Mouse (Mus musculus): ENCODE data around the gene Prr19.
"Not testable (repeated sequence)": the region's sequence is repeated elsewhere in the genome, so short reads cannot be mapped to it uniquely, and the experiment has no call there.

Gene Prr19

DNA sequence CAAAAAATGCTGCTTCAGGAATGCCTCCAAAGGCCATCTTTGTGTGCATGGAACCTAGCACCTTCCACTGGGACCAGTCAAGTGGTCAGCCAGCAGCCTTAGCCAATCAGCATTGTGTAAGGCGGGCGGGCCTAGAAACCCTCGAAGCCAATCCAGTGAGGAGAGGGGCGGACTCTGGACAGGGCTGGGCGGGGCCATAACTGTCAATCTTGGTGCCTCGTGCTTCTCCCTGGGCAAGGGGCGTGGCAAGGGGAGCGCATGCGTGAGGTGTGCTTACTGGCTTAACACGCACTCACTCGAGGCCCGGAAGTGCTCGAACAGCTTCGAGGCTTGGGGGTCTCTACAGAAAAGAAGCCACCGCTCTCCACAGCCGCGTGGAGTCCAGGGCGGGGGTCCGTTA lies at the start of gene Prr19:
Prr19 (plus strand) TSS at position 349 of the 400 bp plus-strand sequence.
- DNase-seq (ENCODE audit: low read depth, low spot score) = no peak

DNA sequence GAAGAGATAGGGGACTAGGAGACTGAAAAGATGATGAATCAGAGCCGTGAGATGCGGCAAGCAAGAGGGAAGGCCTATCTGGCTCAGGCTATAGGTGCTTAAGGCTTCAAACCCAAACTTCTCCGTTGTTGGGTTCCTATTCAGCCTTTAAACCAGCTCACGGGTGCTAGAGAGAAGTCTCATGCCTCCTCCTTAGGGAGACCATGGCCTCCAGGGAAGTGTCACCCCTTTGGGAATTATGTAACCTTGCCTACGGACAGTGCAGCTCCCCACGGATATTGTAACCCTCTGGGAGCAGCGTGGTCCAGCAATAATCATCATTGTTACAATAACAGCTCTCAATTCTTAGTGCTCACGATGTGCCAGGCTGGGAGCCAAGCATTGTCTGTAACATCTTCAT lies 49.4 kb upstream of the Prr19 start:
- DNase-seq (ENCODE audit: low read depth, low spot score) = no peak

DNA sequence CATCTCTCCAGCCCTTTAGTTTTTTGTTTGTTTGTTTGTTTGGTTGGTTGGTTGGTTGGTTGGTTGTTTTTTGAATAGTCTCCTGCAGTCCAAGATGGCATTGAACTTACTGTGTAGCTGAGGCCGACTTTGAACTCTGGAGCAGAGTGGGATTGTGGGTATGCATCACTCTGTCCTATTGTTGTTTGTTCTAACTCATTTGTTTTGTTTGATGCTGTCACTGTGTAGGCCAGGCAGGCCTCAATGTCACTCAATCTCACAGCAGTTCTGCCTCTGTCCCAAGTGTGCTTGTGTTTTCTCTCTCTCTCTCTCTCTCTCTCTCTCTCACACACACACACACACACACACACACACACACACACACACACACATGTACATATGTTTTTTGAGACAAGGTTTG lies 39.3 kb upstream of the Prr19 start:
- no peak for DNase-seq (ENCODE audit: low read depth, low spot score)

DNA sequence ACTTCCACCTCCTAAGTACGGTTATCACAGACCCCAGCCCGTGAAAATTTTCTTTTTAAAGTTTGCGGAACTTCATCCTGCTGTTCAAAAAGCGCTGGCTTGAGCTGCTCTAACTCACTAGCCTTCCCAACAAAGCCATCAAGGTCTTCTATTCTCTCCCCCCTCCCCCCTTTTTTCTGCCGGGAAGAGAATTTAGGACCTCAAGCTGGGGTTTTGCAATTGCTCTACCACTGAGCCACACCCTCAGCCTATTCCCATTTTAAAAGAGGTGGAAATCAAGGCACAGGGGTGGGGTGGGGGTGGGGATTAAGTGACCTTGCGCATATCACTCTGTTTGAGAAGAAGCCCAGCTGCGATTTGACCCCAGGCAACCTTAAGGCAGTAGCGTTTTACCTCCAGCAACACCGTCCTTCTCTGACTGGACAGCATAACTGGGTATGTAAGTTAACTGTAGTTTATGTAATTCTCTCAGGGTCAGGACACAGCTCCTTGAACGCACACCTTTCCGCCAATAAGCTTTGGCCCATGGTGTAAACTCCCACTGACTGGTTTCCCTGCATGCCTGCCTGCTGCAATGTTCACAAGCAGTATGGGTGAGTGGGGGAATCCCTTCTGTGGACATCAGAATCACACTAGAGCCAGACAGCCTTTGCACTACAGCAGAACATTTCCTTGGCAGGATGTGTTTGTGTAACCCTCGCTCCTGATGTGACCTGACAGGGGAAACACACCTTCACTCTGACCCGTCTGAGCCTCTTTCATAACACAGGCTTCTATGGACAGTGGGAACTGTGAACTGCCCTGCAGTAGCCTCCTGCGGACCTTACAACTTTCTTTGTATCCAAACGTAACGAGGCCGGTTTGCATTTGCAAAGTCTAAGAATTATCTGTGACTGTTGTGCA lies 37.0 kb upstream of the Prr19 start:
- DNase-seq (ENCODE audit: low read depth, low spot score) = no peak

DNA sequence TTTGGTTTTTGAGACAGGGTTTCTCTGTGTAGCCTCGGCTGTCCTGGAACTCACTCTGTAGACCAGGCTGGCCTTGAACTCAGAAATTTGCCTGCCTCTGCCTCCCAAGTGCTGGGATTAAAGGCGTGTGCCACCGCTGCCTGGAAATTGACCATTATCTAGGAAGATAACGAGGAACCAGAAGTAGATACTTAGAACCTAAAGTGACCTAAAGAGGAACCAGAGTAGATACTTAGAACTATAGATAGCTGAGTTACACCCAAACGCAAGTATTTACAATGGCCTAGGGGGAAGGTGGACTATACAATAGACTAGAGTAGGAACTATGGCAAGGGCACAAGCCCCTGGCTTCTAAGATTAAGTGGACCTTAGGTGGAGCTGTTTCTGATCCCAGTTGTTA lies 35.5 kb upstream of the Prr19 start:
- DNase-seq (ENCODE audit: low read depth, low spot score) = not testable (repeated sequence)

DNA sequence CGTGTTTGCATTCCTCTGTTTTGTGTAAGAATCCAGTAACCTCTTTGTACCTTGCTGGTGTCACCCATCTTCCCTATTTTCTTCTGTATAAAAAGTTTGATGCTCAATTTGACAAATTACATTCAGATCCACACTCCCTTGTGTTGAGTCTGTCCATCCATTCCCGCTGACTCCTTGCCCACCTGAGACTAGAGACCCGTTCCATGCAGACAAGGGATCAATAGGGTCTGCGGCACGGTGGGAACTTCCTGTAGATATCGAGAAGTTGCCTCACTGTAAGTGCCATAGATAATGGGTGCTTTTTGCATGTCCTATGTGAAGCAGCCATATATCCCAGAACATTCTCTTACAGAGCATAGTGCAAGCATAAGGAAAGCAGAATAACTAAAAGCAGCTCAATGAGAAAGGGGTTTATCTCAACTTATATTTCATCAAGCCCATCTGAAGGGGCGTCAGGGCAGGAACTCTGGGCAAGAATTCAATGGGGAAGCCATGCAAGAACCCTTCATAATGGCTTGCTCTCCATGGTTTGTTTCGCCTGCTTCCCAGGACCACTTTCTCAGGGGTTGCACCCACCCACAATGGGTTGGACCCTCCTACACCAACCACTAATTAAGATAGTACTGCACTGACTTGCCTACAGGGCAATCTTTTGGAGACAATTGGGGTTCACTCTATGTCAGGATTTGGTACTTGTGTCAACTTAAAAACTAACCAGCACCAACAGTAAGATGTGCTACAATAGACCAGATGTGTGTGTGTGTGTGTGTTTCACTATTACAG lies 34.8 kb upstream of the Prr19 start:
- no peak for DNase-seq (ENCODE audit: low read depth, low spot score)

DNA sequence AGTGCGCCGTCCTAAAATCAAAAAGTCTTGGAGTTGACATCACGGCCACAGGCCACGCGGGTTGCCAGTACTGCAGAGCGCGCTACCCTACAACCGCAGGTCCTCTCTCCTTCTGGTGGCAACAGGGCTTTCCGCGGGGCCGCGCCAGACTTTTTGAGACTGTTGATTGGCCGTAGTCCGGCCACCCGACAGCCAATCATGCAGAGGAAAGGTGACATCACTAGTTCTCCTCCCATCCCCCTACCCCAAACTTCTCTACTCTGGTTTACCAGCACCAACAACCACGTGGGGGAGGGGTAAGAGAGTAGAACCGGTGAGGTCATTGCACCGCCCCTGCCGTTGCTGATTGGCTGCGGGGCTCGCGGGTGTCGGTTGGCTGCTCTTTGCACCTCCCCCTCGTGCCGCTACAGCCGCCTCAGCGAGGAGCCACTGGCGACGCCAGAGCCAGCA lies 33.9 kb upstream of the Prr19 start, which contains the start of gene Cic:
Cic (plus strand) TSS at position 404 of the 450 bp plus-strand sequence.
- peak; percentile 96 for DNase-seq (ENCODE audit: low read depth, low spot score)

DNA sequence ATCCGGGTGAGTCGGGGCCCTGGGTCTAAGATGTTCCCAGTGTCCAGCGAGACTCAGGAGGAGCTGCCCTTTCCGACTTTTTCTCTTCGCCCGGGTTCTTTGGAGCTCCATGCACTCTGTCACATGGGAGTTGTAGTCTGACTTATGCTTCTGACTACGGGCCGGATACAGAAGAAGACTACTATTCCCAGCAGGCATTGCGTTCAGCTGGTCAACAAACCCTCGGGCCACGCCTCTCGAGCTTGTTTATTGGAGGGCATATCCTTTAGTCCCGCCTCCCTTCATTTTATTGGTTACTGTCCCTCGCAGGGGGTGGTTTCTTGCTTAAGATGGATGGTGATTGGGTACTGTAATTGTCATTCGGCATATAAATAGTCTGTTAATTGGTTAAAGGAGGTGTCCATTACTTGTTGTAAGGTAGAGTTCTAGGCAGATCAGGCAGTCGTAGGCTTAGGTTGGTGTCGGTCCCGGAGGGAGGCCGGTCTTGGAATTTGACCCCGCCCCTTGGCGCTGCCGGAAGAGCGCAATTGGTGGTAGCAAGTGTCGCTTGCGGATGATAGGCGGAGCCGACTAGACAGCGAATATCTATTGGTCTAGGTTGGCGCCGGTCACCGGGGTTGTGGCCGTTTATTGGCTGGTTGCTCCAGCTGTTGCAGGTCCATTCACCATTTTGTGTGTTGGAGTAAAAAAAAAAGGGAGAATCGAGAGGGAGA lies 33.3 kb upstream of the Prr19 start:
- DNase-seq (ENCODE audit: low read depth, low spot score) = peak; percentile 98

DNA sequence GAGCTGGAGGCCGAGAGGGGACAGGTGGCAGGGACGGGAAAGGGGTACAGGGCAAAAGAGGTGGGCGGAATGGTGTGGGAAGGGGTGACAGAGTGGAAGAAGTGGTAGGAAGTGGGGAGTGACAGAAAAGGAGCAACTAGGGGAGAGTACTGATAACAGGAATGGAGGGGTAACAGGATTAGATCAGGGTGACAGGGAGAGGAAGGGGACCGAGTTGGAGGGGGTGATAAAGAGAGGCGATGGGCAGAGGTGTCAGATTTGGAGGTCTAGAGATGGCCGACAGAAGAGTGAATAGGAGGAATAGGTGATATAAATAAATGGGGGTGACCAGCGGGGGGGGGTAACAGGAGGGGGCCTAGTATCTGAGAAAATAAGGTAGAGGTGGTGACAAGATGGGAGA lies 32.6 kb upstream of the Prr19 start:
- no peak for DNase-seq (ENCODE audit: low read depth, low spot score)

DNA sequence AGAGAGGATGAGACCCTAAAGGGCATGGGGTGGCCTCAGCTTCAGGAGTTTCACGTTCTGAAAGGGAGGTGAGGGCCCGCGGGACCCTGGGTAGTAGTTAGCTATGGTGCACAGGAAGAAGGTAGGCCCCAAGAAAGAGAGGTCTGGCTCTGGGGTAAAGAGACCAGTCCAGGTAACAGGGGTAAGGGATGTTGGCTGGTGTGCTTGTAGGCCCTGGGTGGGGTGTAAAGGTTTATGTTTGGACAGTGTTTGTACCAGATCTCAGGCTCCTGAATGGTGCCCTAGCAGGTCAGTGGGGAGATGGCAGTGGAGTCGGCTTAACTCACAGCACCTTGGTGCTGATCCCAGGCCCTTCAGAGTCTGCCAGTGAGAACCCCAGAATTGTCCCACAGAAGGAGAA lies 32.2 kb upstream of the Prr19 start:
- DNase-seq (ENCODE audit: low read depth, low spot score) = no peak

DNA sequence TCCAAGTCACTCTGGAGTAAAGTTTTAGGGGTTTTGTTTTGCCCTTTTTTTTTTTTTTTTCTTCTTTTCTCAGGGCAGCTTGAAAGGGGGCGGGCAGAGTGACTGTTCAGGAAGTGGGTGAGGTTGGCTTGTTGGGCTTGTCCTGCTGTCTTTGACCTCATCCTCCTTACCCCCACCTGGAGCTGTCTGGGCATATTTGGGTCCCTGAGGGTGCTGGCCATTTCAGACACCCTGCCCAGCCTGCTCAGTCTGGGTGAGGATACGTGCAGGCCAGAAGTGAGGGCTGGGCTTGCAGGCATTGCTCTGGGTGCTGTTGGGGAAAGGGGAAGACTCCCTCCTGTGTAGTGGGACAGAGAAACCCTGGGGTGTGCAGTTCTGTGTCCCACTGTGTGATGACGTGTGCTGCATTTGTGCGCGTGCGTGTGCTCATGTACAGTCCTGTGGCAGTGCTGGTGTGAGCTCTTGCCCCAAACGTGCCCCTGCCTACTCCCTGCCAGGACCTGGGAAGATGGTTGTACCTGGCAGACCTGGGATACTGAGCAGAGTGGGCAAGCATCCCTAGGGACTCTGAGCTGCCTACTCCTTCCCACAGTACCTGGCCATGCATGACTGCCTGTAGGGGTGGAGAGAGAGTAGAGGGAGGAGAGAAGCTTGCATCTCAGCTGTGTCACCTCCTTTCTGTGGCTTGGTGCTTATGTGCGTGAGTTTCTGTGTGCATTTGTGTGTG lies 31.5 kb upstream of the Prr19 start:
- no peak for DNase-seq (ENCODE audit: low read depth, low spot score)

DNA sequence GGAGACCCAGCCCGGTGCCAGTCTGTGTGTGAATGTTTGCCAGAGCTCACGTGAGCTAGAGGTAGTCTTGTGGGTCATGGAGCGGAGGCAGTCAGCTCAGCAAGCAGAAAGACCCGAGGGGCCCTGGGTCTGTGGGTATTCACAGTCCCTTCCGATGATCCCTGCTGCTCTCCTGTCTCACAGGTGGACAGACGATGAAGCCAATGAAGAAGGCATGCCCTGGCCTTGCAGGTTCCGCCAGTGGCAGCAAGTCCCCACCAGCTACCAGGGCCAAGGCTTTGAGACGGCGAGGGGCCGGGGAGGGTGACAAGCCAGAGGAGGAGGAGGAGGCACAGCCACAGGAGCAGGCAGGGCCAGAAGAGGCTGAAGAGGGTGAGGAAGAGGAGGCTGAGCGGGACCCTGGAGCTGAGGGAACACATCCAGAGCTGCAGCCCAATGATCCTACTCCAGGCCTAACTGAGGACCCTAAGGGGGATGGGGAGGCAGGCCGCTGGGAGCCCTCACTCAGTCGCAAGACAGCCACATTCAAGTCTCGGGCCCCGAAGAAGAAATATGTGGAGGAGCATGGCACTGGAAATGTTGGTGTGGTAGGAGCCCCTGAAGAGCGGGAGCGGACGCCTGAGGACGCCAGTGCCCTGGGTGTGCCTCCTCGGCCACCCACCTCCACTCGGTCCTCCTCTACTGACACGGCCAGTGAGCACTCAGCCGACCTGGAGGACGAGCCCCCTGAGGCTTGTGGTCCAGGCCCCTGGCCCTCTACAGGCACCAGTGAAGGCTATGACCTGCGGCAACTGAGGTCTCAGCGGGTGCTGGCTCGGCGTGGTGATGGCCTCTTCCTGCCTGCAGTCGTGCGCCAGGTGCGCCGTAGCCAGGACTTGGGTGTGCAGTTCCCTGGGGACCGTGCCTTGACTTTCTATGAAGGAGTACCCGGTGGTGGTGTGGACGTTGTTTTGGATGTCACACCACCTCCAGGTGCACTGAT lies 30.3 kb upstream of the Prr19 start:
- no peak for DNase-seq (ENCODE audit: low read depth, low spot score)

DNA sequence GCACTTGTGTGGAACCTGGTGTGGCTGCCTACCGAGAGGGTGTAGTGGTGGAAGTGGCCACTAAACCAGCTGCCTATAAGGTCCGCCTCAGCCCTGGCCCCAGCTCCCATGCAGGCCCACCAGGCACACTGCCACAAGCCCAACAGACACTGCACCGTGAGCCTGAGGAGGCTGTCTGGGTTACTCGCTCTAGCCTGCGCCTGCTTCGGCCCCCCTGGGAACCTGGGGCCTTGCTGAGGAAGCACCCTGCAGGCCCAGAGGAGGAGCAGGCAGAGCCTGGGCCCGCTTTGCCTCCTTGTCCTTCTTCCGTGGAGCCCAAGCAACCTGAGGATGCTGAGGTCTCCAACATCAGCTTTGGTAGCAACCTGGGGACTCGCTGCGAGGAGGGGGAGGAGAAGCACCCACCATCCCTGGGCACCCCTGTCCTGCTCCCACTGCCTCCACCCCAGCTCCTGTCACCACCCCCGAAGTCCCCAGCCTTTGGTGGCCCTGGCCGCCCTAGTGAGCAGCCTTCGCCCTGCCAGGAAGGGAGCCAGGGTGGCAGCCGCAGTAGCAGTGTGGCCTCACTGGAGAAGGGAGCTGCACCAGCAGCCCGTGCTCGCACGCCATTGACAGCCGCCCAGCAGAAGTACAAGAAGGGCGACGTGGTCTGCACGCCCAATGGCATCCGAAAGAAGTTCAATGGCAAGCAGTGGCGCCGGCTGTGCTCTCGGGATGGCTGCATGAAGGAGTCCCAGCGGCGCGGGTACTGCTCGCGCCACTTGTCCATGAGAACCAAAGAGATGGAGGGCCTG lies 29.4 kb upstream of the Prr19 start:
- DNase-seq (ENCODE audit: low read depth, low spot score) = no peak

DNA sequence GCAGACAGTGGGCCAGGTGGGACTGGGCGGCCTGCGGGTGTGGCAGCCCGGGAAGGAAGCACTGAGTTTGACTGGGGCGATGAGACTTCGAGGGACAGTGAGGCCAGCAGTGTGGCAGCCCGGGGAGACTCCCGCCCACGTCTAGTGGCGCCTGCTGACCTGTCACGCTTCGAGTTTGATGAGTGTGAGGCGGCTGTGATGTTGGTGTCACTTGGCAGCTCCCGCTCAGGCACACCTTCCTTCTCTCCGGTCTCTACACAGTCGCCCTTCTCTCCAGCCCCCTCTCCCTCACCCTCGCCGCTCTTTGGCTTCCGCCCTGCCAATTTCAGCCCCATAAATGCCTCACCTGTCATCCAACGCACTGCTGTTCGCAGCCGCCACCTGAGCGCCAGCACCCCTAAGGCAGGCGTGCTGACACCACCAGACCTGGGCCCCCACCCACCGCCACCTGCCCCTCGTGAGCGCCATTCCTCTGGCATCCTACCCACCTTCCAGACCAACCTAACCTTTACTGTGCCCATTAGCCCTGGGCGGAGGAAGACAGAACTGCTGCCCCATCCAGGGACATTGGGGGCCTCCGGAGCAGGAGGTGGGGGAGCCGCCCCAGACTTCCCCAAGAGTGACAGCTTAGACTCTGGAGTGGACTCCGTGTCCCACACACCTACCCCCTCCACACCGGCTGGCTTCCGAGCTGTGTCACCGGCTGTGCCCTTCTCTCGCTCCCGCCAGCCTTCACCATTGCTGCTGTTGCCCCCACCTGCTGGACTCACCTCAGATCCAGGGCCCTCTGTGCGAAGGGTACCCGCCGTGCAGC lies 28.6 kb upstream of the Prr19 start:
- no peak for DNase-seq (ENCODE audit: low read depth, low spot score)

DNA sequence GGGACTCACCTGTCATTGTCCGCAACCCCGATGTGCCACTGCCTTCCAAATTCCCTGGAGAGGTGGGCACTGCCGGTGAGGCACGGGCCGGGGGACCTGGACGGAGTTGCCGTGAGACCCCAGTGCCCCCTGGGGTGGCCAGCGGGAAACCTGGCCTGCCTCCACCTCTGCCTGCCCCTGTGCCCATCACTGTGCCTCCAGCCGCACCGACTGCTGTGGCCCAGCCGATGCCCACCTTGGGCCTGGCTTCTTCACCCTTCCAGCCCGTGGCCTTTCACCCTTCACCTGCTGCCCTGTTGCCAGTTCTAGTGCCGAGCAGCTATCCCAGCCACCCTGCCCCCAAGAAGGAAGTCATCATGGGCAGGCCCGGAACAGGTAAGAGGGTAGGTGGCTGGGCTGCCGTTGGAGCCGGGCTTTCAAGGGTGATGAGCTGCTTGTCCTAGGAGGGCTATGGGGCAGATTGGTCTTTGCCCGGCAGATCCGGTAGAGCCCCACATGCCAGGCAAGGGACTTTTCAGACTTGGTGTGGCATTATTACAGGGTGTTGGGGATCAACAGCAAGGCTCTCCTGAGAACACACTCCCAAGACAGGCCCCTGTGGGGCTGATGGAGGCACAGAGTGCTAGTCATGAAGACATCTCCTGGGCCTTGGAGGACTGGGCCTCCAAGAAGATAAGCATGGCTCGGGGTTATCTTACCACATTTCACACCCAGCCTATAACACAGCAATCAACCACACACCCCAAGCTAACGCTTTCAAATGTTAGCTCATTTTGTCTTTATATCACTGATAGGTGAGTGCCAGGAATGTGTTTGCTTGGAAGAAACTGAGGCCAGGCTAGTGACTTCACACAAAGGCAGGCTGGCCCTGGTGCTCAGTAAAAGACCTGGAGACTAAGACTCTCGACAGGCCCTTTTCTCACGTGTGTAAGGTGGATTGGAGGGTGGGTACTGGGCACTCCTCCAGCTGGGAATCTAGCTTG lies 27.7 kb upstream of the Prr19 start:
- DNase-seq (ENCODE audit: low read depth, low spot score) = no peak

DNA sequence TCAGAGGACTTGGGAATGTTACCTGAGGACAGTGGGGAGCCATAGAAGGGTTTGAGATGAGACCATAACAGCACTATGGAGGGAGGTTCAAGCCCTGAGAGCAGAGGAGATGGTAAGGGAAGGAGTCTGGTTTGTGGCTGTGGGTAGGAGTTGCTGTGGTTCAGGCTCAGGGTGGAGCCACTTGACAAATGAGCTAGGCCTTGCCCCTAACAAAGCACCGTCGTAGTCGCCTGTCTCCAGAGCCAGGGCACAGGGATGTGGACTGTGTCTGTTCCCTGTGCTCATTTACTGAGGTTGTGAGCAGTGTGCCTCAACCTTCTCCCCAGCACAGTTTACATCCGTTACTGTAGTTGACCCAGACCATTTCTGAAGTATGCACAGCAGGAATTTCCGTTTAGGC lies 26.6 kb upstream of the Prr19 start:
- no peak for DNase-seq (ENCODE audit: low read depth, low spot score)

DNA sequence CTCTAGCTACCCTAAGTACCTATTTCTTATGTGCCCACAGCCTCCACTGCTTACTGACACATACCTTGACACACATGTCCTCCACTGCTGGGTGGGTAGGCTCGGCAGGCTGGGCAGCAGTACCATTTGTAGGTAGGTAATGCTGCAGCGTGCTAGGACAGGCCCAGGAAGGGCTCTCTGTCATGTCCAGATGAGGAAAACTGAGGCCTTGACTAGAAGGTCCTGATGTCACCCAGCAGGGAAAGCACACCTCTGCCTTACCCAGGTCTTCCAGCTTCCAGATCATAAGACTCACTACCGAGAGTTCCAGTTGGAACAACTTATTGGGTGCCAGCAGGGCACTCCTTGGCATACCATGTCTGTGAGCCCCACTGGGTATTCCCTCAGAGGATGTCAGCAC lies 26.2 kb upstream of the Prr19 start:
- no peak for DNase-seq (ENCODE audit: low read depth, low spot score)
